Mouse (Mus musculus) brain, adult 2 months (tissue): ENCODE measurements around the gene Olfr385.
"Not testable (repeated sequence)": the region's sequence is repeated elsewhere in the genome, so short reads cannot be mapped to it uniquely, and the experiment has no call there.

Experiments used
- DNase-seq: peaks from one replicate; pipeline ENCODE4 v3.0.0; 2011; ENCODE audit warnings: low read depth, low spot score

Olfr385 gene

GRCm38 (mm10) chr11:73592908-73593307, at the start of gene Olfr385:
TSS of gene Olfr385 (minus strand) at chr11:73593008.
- DNase-seq = no peak

- no peak for DNase-seq
Measured at GRCm38 (mm10) chr11:73598294-73598693, 5.5 kb upstream of the Olfr385 start, which contains the start of gene Olfr384. TSS of gene Olfr384 (plus strand) at chr11:73598594.

GRCm38 (mm10) chr11:73583188-73583587, 9.6 kb downstream of the Olfr385 start:
- DNase-seq = not testable (repeated sequence)

GRCm38 (mm10) chr11:73579871-73580270, 12.9 kb downstream of the Olfr385 start:
- no peak for DNase-seq
